Mouse (Mus musculus) heart, adult 2 months (tissue): ENCODE measurements at regions not wholly inside any gene's neighbourhood (a gene's known extent, or its start where the extent isn't known, plus 50 kb on each side); places are given as distances from the start of the nearest gene placed in this dataset.

Experiments
- DNase-seq, 2 experiments: peaks; one replicate each; pipeline ENCODE4 v3.0.0; 2021
- H3K27ac ChIP-seq: fragments of 200-600 bp; 2 replicates; pipeline ENCODE4 v1.8.1; 2022
- H3K27me3 ChIP-seq: fragments of 200-500 bp; 2 replicates; pipeline ENCODE4 v1.6.1; 2012; ENCODE audit warnings: mild to moderate bottlenecking, low read length, inconsistent platforms, mixed read lengths; ENCODE audit not compliant: control insufficient read depth, insufficient read depth
- H3K36me3 ChIP-seq: fragments of 200-500 bp; 2 replicates; pipeline ENCODE4 v1.6.1; 2012; ENCODE audit warnings: low read length, inconsistent platforms; ENCODE audit not compliant: control insufficient read depth, insufficient read depth
- H3K4me1 ChIP-seq: fragments of 200-500 bp; 2 replicates; pipeline ENCODE4 v1.6.1; 2011; ENCODE audit warnings: low read length; ENCODE audit not compliant: control insufficient read depth, insufficient read depth
- H3K4me3 ChIP-seq: fragments of 200-600 bp; 2 replicates; pipeline ENCODE4 v1.8.1; 2022
- H3K79me2 ChIP-seq: fragments of 200-500 bp; replicated peaks from 2 replicates; pipeline ENCODE4 v1.6.1; 2012; ENCODE audit warnings: mild to moderate bottlenecking, inconsistent platforms, low read length, moderate library complexity, mixed read lengths; ENCODE audit not compliant: control insufficient read depth, insufficient read depth
- H3K9ac ChIP-seq: fragments of 200-500 bp; 2 replicates; pipeline ENCODE4 v1.6.1; 2012; ENCODE audit warnings: low read depth, mild to moderate bottlenecking, control low read depth, inconsistent platforms, low read length, mixed read lengths
- CTCF ChIP-seq: fragments of 200-600 bp; IDR thresholded peaks from 2 replicates; pipeline ENCODE4 v1.8.1; 2022; ENCODE audit warnings: antibody characterized with exemption, mild to moderate bottlenecking, moderate library complexity
- EP300 ChIP-seq: fragments of 200-500 bp; IDR thresholded peaks from 2 replicates; pipeline ENCODE4 v1.6.1; 2011; ENCODE audit warnings: low read depth, low read length, control low read depth; ENCODE audit not compliant: insufficient read depth
- POLR2A ChIP-seq: fragments of 200-500 bp; IDR thresholded peaks from 2 replicates; pipeline ENCODE4 v1.6.1; 2011; ENCODE audit warnings: mild to moderate bottlenecking, low read depth, low read length, control low read depth; ENCODE audit not compliant: insufficient read depth
- WGBS: fragments of 180-500 bp; shearing (Covaris S2); methylation state at CpG from one replicate; pipeline ENCODE4 v1.1.7; 2018; 5-methylcytosine and 5-hydroxymethylcytosine counted together
- intact Hi-C: fragments of 180-260 bp; cut with DNase I; formaldehyde crosslinking; loops from one replicate; pipeline ENCODE4 v1.15.1; 2025

- Histone ChIP-seq H3K36me3 (no peaks in the 10 kb centered on the region), H3K27me3 (no peaks in the 10 kb centered on the region), H3K27ac (no peak overlapping the region), H3K4me1 (no peaks in the 10 kb centered on the region), H3K79me2 (no peaks in the 10 kb centered on the region), H3K4me3 (no peak overlapping the region), H3K9ac (no peak overlapping the region)
- no peak for DNase-seq
- TF ChIP-seq EP300 (no peak), POLR2A (no peak), CTCF (no peak)
- 65% methylated on average over 18 of the region's 18 CpGs for whole genome bisulfite sequencing
- intact Hi-C loops = no loop called here
Measured at GRCm38 (mm10) chr4:152999526-152999925, 483.1 kb downstream of the Ajap1 start.

GRCm38 (mm10) chr4:152997251-152997650 is 485.4 kb downstream of the Ajap1 start:
- no peak for DNase-seq
- no peaks in the 10 kb centered on the region for H3K27me3 ChIP-seq
- no peaks in the 10 kb centered on the region for H3K36me3 ChIP-seq
- no peak overlapping the region for H3K27ac ChIP-seq
- H3K4me1 ChIP-seq = no peaks in the 10 kb centered on the region
- no peak overlapping the region for H3K4me3 ChIP-seq
- intact Hi-C loops = no loop called here
- no peak overlapping the region for H3K9ac ChIP-seq
- WGBS = 64% methylated on average over 5 of the region's 5 CpGs
- no peaks in the 10 kb centered on the region for H3K79me2 ChIP-seq
- TF ChIP-seq EP300 = no peak
- TF ChIP-seq CTCF = no peak
- no peak for TF ChIP-seq POLR2A

- 48% methylated on average over 2 of the region's 2 CpGs for WGBS
- no peaks in the 10 kb centered on the region for H3K36me3 ChIP-seq
- H3K4me3 ChIP-seq = no peak overlapping the region
- no peak overlapping the region for H3K27ac ChIP-seq
- no peaks in the 10 kb centered on the region for H3K79me2 ChIP-seq
- intact Hi-C loops = no loop called here
- H3K27me3 ChIP-seq = no peaks in the 10 kb centered on the region
- H3K4me1 ChIP-seq = no peaks in the 10 kb centered on the region
- no peak for TF ChIP-seq CTCF
- TF ChIP-seq EP300 = no peak
- no peak for TF ChIP-seq POLR2A
- DNase-seq = no peak
- H3K9ac ChIP-seq = no peak overlapping the region
Measured at GRCm38 (mm10) chr4:152996641-152997040, 486.0 kb downstream of the Ajap1 start.

GRCm38 (mm10) chr4:152995052-152995595 is 487.5 kb downstream of the Ajap1 start:
- DNase-seq = peak in 1 of 2 experiments; percentile 18
- Histone ChIP-seq H3K36me3 (no peaks in the 10 kb centered on the region), H3K79me2 (no peaks in the 10 kb centered on the region), H3K9ac (no peak overlapping the region), H3K4me1 (no peaks in the 10 kb centered on the region), H3K27ac (no peak overlapping the region), H3K4me3 (no peak overlapping the region), H3K27me3 (no peaks in the 10 kb centered on the region)
- no peak for TF ChIP-seq CTCF
- no peak for TF ChIP-seq EP300
- TF ChIP-seq POLR2A = no peak
- 52% methylated on average over 5 of the region's 5 CpGs for WGBS
- intact Hi-C loops = no loop called here

GRCm38 (mm10) chr4:152994206-152994605 is 488.4 kb downstream of the Ajap1 start:
- Histone ChIP-seq H3K9ac (no peak overlapping the region), H3K27ac (no peak overlapping the region), H3K4me3 (no peak overlapping the region), H3K27me3 (no peaks in the 10 kb centered on the region), H3K79me2 (no peaks in the 10 kb centered on the region), H3K36me3 (no peaks in the 10 kb centered on the region), H3K4me1 (no peaks in the 10 kb centered on the region)
- intact Hi-C loops = no loop called here
- DNase-seq = no peak
- TF ChIP-seq CTCF = no peak
- 65% methylated on average over 3 of the region's 3 CpGs for WGBS

GRCm38 (mm10) chr4:152990266-152990665 is 492.3 kb downstream of the Ajap1 start:
- no peaks in the 10 kb centered on the region for H3K36me3 ChIP-seq
- intact Hi-C loops = no loop called here
- H3K27me3 ChIP-seq = no peaks in the 10 kb centered on the region
- H3K9ac ChIP-seq = no peak overlapping the region
- no peaks in the 10 kb centered on the region for H3K79me2 ChIP-seq
- no peak for DNase-seq
- no peak overlapping the region for H3K27ac ChIP-seq
- H3K4me3 ChIP-seq = no peak overlapping the region
- no peak for TF ChIP-seq CTCF
- no peak for TF ChIP-seq EP300
- TF ChIP-seq POLR2A = no peak
- WGBS = 83% methylated on average over 5 of the region's 5 CpGs
- H3K4me1 ChIP-seq = no peaks in the 10 kb centered on the region
